Mouse (Mus musculus) CH12.LX (cell line): Measurements from ENCODE around the gene Kank1. TPM values are rescaled to one million over a fixed set of nuclear protein-coding genes. Genes with fewer than 3 reads are reported as not detected.

Source experiments
- DNase-seq: peaks from one replicate; pipeline ENCODE4 v3.0.0-alpha.2; 2013; ENCODE audit errors: extremely low read depth
- H3K27ac ChIP-seq: 2 replicates; pipeline ENCODE4 v1.5.1; 2012; ENCODE audit warnings: low read depth, mild to moderate bottlenecking, control low read depth, moderate library complexity; ENCODE audit not compliant: insufficient read depth
- H3K27me3 ChIP-seq: replicated peaks from 2 replicates; pipeline ENCODE3; 2012; ENCODE audit warnings: inconsistent platforms
- H3K36me3 ChIP-seq, 2 experiments: replicated peaks in 1 of 2; 2 replicates each; pipeline versions ENCODE3 to v1.6.1; 2012; ENCODE audit warnings: inconsistent platforms in 1 of 2, low read length in 1 of 2, mild to moderate bottlenecking in 1 of 2, mixed read lengths in 1 of 2, moderate library complexity in 1 of 2; ENCODE audit not compliant: control insufficient read depth in 1 of 2, insufficient read depth in 1 of 2
- H3K4me1 ChIP-seq, 2 experiments: 2 replicates each; pipeline ENCODE4 v1.6.1; 2012; ENCODE audit warnings: inconsistent platforms in 1 of 2, moderate library complexity in 1 of 2; ENCODE audit not compliant: insufficient read depth in 2 of 2, control insufficient read depth in 1 of 2
- H3K4me2 ChIP-seq: 2 replicates; pipeline ENCODE4 v1.6.1; 2012; ENCODE audit warnings: low read depth, mild to moderate bottlenecking, control low read depth; ENCODE audit not compliant: poor library complexity, insufficient read depth, severe bottlenecking
- H3K4me3 ChIP-seq, 3 experiments: fragments of 150-350 bp in 1 of 3; sonication (generic) in 1 of 3; replicated peaks in 1 of 3; 2 replicates each; pipeline versions ENCODE3 to v1.5.1; 2011 to 2012; ENCODE audit warnings: low read depth in 2 of 3, low read length in 2 of 3, mild to moderate bottlenecking in 2 of 3, moderate library complexity in 2 of 3, control low read depth in 1 of 3, improper control_type of control experiment in 1 of 3, inconsistent platforms in 1 of 3, mixed read lengths in 1 of 3; ENCODE audit not compliant: poor library complexity in 1 of 3
- H3K79me2 ChIP-seq: replicated peaks from 2 replicates; pipeline ENCODE4 v1.6.1; 2012; ENCODE audit warnings: mild to moderate bottlenecking, moderate library complexity; ENCODE audit not compliant: control insufficient read depth, poor library complexity, insufficient read depth, severe bottlenecking; ENCODE audit errors: extremely low read depth
- H3K9ac ChIP-seq: 2 replicates; pipeline ENCODE4 v1.6.1; 2012; ENCODE audit warnings: low read depth, mild to moderate bottlenecking, control low read depth, moderate library complexity; ENCODE audit not compliant: insufficient read depth
- H3K9me3 ChIP-seq: replicated peaks from 2 replicates; pipeline ENCODE3; 2012; ENCODE audit warnings: low read length, inconsistent platforms, mixed read lengths
- E2F4 ChIP-seq: IDR thresholded peaks from 2 replicates; pipeline ENCODE4 v1.6.1; 2011; ENCODE audit warnings: low read depth, low read length, improper control_type of control experiment; ENCODE audit not compliant: insufficient replicate concordance
- ETS1 ChIP-seq: conservative IDR thresholded peaks from 2 replicates; pipeline ENCODE4 v1.6.1; 2012; ENCODE audit warnings: low read depth, mild to moderate bottlenecking, inconsistent platforms, low read length, improper control_type of control experiment, moderate library complexity
- KAT2A ChIP-seq: IDR thresholded peaks from 2 replicates; pipeline ENCODE4 v1.6.1; 2012; ENCODE audit warnings: low read length, improper control_type of control experiment, inconsistent platforms; ENCODE audit not compliant: insufficient replicate concordance
- MAX ChIP-seq: IDR thresholded peaks from 2 replicates; pipeline ENCODE4 v1.6.1; 2011; ENCODE audit warnings: low read length, improper control_type of control experiment
- MAZ ChIP-seq: IDR thresholded peaks from 2 replicates; pipeline ENCODE4 v1.6.1; 2012; ENCODE audit warnings: low read depth, mild to moderate bottlenecking, inconsistent platforms, low read length, improper control_type of control experiment, moderate library complexity
- MYC ChIP-seq: IDR thresholded peaks from 2 replicates; pipeline ENCODE4 v1.6.1; 2011; ENCODE audit warnings: low read depth, mild to moderate bottlenecking, improper control_type of control experiment, low read length
- NELFE ChIP-seq: IDR thresholded peaks from 2 replicates; pipeline ENCODE4 v1.6.1; 2011; ENCODE audit warnings: low read depth, low read length, improper control_type of control experiment
- PAX5 ChIP-seq: IDR thresholded peaks from 2 replicates; pipeline ENCODE4 v1.6.1; 2012; ENCODE audit warnings: low read length, inconsistent platforms, mixed read lengths
- RAD21 ChIP-seq: IDR thresholded peaks from 2 replicates; pipeline ENCODE4 v1.6.1; 2011; ENCODE audit warnings: low read depth, mild to moderate bottlenecking, low read length, improper control_type of control experiment, moderate library complexity
- SIN3A ChIP-seq: IDR thresholded peaks from 2 replicates; pipeline ENCODE4 v1.6.1; 2012; ENCODE audit warnings: low read length, improper control_type of control experiment, inconsistent platforms
- TCF12 ChIP-seq: IDR thresholded peaks from 2 replicates; pipeline ENCODE4 v1.6.1; 2014; ENCODE audit warnings: low read depth, mild to moderate bottlenecking, inconsistent platforms, low read length, improper control_type of control experiment
- USF1 ChIP-seq: IDR thresholded peaks from 2 replicates; pipeline ENCODE4 v1.6.1; 2014; ENCODE audit warnings: low read depth, mild to moderate bottlenecking, inconsistent platforms, low read length, improper control_type of control experiment
- USF2 ChIP-seq: conservative IDR thresholded peaks from 2 replicates; pipeline ENCODE4 v1.6.1; 2011; ENCODE audit warnings: low read depth, low read length, improper control_type of control experiment
- ZC3H11A ChIP-seq: IDR thresholded peaks from 2 replicates; pipeline ENCODE4 v1.6.1; 2012; ENCODE audit warnings: low read depth, mild to moderate bottlenecking, inconsistent platforms, low read length, improper control_type of control experiment
- ZKSCAN1 ChIP-seq: IDR thresholded peaks from 2 replicates; pipeline ENCODE4 v1.6.1; 2012; ENCODE audit warnings: low read depth, inconsistent platforms, low read length, improper control_type of control experiment, borderline replicate concordance
- dilution Hi-C: fragments of 300-500 bp; cut with MboI; formaldehyde crosslinking; loops from 2 replicates; pipeline ENCODE4 v1.14.3; 2020; ENCODE audit warnings: low sequenced_read_pairs; ENCODE audit not compliant: extremely low pct_unique_long_range_greater_than_20kb, extremely low pct_ligation_motif_present
- in situ Hi-C: fragments of 300-500 bp; cut with MboI; formaldehyde crosslinking; loops from 3 replicates; pipeline ENCODE4 v1.14.3; 2019; ENCODE audit warnings: low sequenced_read_pairs, low pct_ligation_motif_present, low pct_unique_long_range_greater_than_20kb, mixed read lengths
- polyA plus RNA-seq: library from polyadenylated mRNA; unstranded; fragments of >175 nt; gene quantifications from 2 replicates; pipeline ENCODE4 v1.2.1, GENCODE M21; 2012; ENCODE audit warnings: low read depth; ENCODE audit not compliant: insufficient read length
- total RNA-seq, 2 experiments: library from RNA; depleted of rRNA; stranded (reverse); fragments of 300-350 nt in 1 of 2; fragments of >200 nt in 1 of 2; gene quantifications; 2 replicates each; pipeline ENCODE4 v1.2.3; 2012 to 2014

Kank1 gene
- total and polyA plus RNA-seq, 3 experiments: 0.10 to 0.13 (median 0.12) TPM

DNA sequence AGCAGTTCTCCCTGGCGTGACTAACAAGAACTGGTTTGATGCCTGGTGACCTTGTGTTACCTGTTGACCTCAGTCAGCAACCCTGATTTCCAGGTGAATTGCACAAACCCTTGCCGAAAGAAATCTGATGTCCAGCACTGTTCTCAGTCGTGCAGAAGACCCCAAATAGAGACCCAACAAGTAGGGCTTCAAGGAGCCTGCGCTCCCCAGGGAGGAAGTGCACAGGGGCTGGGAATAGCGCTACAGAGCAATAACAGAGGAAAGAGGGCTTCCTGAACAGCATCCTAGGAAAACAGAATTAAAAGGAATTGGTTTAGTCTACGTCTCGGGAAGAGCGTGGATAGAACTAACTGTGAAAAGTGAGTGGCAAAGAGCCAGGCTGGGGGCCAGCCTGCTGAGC is 183.2 kb downstream of the Kank1 start:
- Histone ChIP-seq H3K4me1 (peaks cover 0 to 5% of the 10 kb centered on the region in 2 experiments; a peak in 2 of 4 replicates), H3K27me3 (no peaks in the 10 kb centered on the region), H3K9me3 (no peaks in the 10 kb centered on the region), H3K4me2 (no peak overlapping the region), H3K79me2 (no peaks in the 10 kb centered on the region), H3K27ac (no peak overlapping the region), H3K36me3 (no peaks in the 10 kb centered on the region), H3K4me3 (no peak overlapping the region), H3K9ac (no peak overlapping the region)
- dilution Hi-C loops (no loop called here), in situ Hi-C loops (no loop called here)
- TF ChIP-seq USF1 (no peak), USF2 (no peak), RAD21 (no peak), KAT2A (no peak), ZC3H11A (no peak), SIN3A (no peak), E2F4 (no peak)
- no peak for DNase-seq

- TF ChIP-seq NELFE (no peak), ZKSCAN1 (no peak), TCF12 (no peak), PAX5 (no peak), MYC (no peak), ETS1 (no peak), MAZ (no peak)
- no peaks in the 10 kb centered on the region for H3K79me2 ChIP-seq
- H3K27ac ChIP-seq: no peak overlapping the region
- no peak for DNase-seq
- H3K9ac ChIP-seq: no peak overlapping the region
- H3K4me3 ChIP-seq: no peak overlapping the region
- no peaks in the 10 kb centered on the region for H3K27me3 ChIP-seq
- H3K4me2 ChIP-seq: no peak overlapping the region
- peaks cover 0 to 10% of the 10 kb centered on the region in 2 experiments; a peak in 2 of 4 replicates for H3K4me1 ChIP-seq
- H3K9me3 ChIP-seq: no peaks in the 10 kb centered on the region
- no peaks in the 10 kb centered on the region for H3K36me3 ChIP-seq
- dilution Hi-C loops (no loop called here), in situ Hi-C loops (no loop called here)
Measured at GRCm38 (mm10) chr19:25422096-25422495, 185.3 kb downstream of the Kank1 start.

- Histone ChIP-seq H3K9me3 (no peaks in the 10 kb centered on the region), H3K27me3 (no peaks in the 10 kb centered on the region), H3K36me3 (no peaks in the 10 kb centered on the region), H3K9ac (no peak overlapping the region), H3K4me3 (no peak overlapping the region), H3K4me1 (peaks cover under 1 to 13% of the 10 kb centered on the region in 2 experiments; a peak in 3 of 4 replicates), H3K27ac (no peak overlapping the region), H3K79me2 (no peaks in the 10 kb centered on the region), H3K4me2 (no peak overlapping the region)
- DNase-seq: no peak
- TF ChIP-seq MAX: no peak
- in situ Hi-C loops (no loop called here), dilution Hi-C loops (no loop called here)
Measured at GRCm38 (mm10) chr19:25423371-25423770, 186.6 kb downstream of the Kank1 start.
